ENCODE assay signal across 24 mouse cellular contexts in the genomic region with DNA sequence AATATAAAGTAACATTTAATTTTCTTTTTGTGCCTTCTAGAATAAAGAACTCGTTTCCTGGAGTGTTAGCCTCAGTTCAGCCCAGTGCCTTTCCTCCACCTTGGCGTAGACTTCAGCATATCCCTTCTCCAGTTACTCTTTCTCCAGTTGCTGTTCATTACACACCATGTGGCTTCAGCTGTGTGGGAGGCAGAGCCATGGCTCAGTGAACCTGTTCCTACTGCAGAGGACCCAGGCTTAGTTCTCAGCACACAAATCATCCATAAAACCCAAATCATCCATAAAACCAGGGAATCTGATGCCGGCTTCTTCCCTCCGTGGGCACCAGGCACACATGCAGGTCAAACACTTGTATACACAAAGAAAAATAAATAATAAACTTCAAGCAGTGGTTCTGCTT. TPM values are rescaled to one million over a fixed set of nuclear protein-coding genes. Genes with fewer than 3 reads are reported as not detected.
DNase-seq lines count a peak whose midpoint lies in the region; ATAC-seq lines count a peak whose summit lies in the region.
"Had no signal": no experiment of that assay in that cellular context is flagged by ENCODE, and none has a peak within 500 bp of the region (broad histone marks: within the 10 kb centered on the region; RNA-seq: fewer than 3 reads in every experiment).

No protein-coding gene starts in this region.

- H3K36me3 ChIP-seq in embryonic facial prominence, embryonic 13.5 days: no peaks in the 10 kb centered on the region
- no peaks in the 10 kb centered on the region for H3K36me3 ChIP-seq in embryonic facial prominence, embryonic 10.5 days (replicated peaks)
- no peaks in the 10 kb centered on the region for H3K36me3 ChIP-seq in kidney, embryonic 15.5 days
- no peaks in the 10 kb centered on the region for H3K36me3 ChIP-seq in lung, embryonic 16.5 days (ENCODE audit: control insufficient read depth, insufficient read depth, low read length)
- H3K36me3 ChIP-seq in intestine, embryonic 16.5 days (ENCODE audit: control insufficient read depth, insufficient read depth, low read length): no peaks in the 10 kb centered on the region
- H3K36me3 ChIP-seq: forebrain, embryonic 10.5 days; G1E; heart, embryonic 10.5 days; hindbrain, embryonic 12.5 days had no signal

- no peaks in the 10 kb centered on the region for H3K9me3 ChIP-seq in embryonic facial prominence, embryonic 13.5 days
- no peaks in the 10 kb centered on the region for H3K9me3 ChIP-seq in embryonic facial prominence, embryonic 10.5 days
- H3K9me3 ChIP-seq in kidney, embryonic 15.5 days (replicated peaks): no peaks in the 10 kb centered on the region
- no peaks in the 10 kb centered on the region for H3K9me3 ChIP-seq in lung, embryonic 16.5 days (ENCODE audit: control insufficient read depth, low read length)
- no peaks in the 10 kb centered on the region for H3K9me3 ChIP-seq in intestine, embryonic 16.5 days (ENCODE audit: control insufficient read depth, low read length)
- H3K9me3 ChIP-seq: forebrain, embryonic 10.5 days; heart, embryonic 10.5 days; hindbrain, embryonic 12.5 days had no signal

- DNase-seq in embryonic facial prominence, embryonic 10.5 days (ENCODE audit: low spot score): no peak
- no peak for DNase-seq in kidney, postnatal 36 days
- no peak for DNase-seq in lung, adult 18-20 months
- DNase-seq: adrenal gland, adult 8-10 months; adrenal gland, postnatal 36 days; B cell, adult 2 months; cerebellum, adult 11-12 months; cerebellum, adult 9-10 months; cerebellum, postnatal 25 days; gastrocnemius, postnatal 36 days; heart, adult 18-20 months; heart, postnatal 10 days; heart, postnatal 4 days had no signal

- 0 out of 2 replicates have a peak overlapping the region, but pooled peaks have one; percentile 2 for H3K27ac ChIP-seq in embryonic facial prominence, embryonic 13.5 days
- H3K27ac ChIP-seq in embryonic facial prominence, embryonic 10.5 days (replicated peaks): no peak overlapping the region
- peak overlapping the region; percentile 20; the same call in 1 of the 2 replicates for H3K27ac ChIP-seq in kidney, embryonic 15.5 days
- peak overlapping the region; percentile 10 for H3K27ac ChIP-seq in lung, embryonic 16.5 days (ENCODE audit: low read length)
- H3K27ac ChIP-seq in intestine, embryonic 16.5 days (ENCODE audit: low read length): peak overlapping the region; percentile 48; the same call in 1 of the 2 replicates
- H3K27ac ChIP-seq: forebrain, embryonic 10.5 days; heart, embryonic 10.5 days; hindbrain, embryonic 12.5 days had no signal

- no peak for ATAC-seq in embryonic facial prominence, embryonic 13.5 days (ENCODE audit: insufficient number of reproducible peaks, insufficient read depth, low FRiP score, low TSS enrichment, low read depth)
- peak; percentile 87 for ATAC-seq in kidney, embryonic 15.5 days (replicated peaks; ENCODE audit: low FRiP score)
- no peak for ATAC-seq in lung, embryonic 16.5 days (ENCODE audit: low read depth)
- ATAC-seq in intestine, embryonic 16.5 days: no peak
- ATAC-seq: CD4-positive, CD25-positive, alpha-beta regulatory T cell, adult 4 months; forebrain, embryonic 14.5 days had no signal

- H3K9ac ChIP-seq in embryonic facial prominence, embryonic 13.5 days: no peak overlapping the region
- H3K9ac ChIP-seq in kidney, embryonic 15.5 days: no peak overlapping the region
- no peak overlapping the region for H3K9ac ChIP-seq in lung, embryonic 16.5 days (ENCODE audit: low read length)
- no peak overlapping the region for H3K9ac ChIP-seq in intestine, embryonic 16.5 days (ENCODE audit: low read depth, low read length)
- H3K9ac ChIP-seq: hindbrain, embryonic 12.5 days had no signal

- H3K4me3 ChIP-seq in embryonic facial prominence, embryonic 13.5 days: no peak overlapping the region
- no peak overlapping the region for H3K4me3 ChIP-seq in embryonic facial prominence, embryonic 10.5 days
- H3K4me3 ChIP-seq in kidney, embryonic 15.5 days (replicated peaks): no peak overlapping the region
- no peak overlapping the region for H3K4me3 ChIP-seq in lung, embryonic 16.5 days (ENCODE audit: low read length)
- no peak overlapping the region for H3K4me3 ChIP-seq in intestine, embryonic 16.5 days (ENCODE audit: low read length)
- H3K4me3 ChIP-seq: erythroblast, embryonic 14.5 days; forebrain, embryonic 10.5 days; heart, embryonic 10.5 days; hindbrain, embryonic 12.5 days had no signal

- no peaks in the 10 kb centered on the region for H3K27me3 ChIP-seq in embryonic facial prominence, embryonic 13.5 days
- no peaks in the 10 kb centered on the region for H3K27me3 ChIP-seq in embryonic facial prominence, embryonic 10.5 days (replicated peaks; ENCODE audit: low read depth, poor library complexity, severe bottlenecking)
- H3K27me3 ChIP-seq in kidney, embryonic 15.5 days: no peaks in the 10 kb centered on the region
- H3K27me3 ChIP-seq in lung, embryonic 16.5 days (ENCODE audit: control insufficient read depth, insufficient read depth, low read depth, low read length): no peaks in the 10 kb centered on the region
- no peaks in the 10 kb centered on the region for H3K27me3 ChIP-seq in intestine, embryonic 16.5 days (replicated peaks; ENCODE audit: control insufficient read depth, insufficient read depth, low read length)
- H3K27me3 ChIP-seq: hindbrain, embryonic 12.5 days had no signal

- 76% methylated on average over 4 of the region's 4 CpGs for WGBS in embryonic facial prominence, embryonic 13.5 days
- WGBS in embryonic facial prominence, embryonic 10.5 days: 89% methylated on average over 4 of the region's 4 CpGs
- WGBS in kidney, embryonic 15.5 days: 48% methylated on average over 4 of the region's 4 CpGs
- 75% methylated on average over 4 of the region's 4 CpGs for WGBS in lung, embryonic 16.5 days
- WGBS in intestine, embryonic 16.5 days: 77% methylated on average over 4 of the region's 4 CpGs

- H3K4me2 ChIP-seq in embryonic facial prominence, embryonic 13.5 days: no peak overlapping the region
- no peak overlapping the region for H3K4me2 ChIP-seq in kidney, embryonic 15.5 days
- no peak overlapping the region for H3K4me2 ChIP-seq in lung, embryonic 16.5 days (ENCODE audit: low read depth, low read length)
- H3K4me2 ChIP-seq in intestine, embryonic 16.5 days (ENCODE audit: low read depth, low read length): no peak overlapping the region
- H3K4me2 ChIP-seq: hindbrain, embryonic 12.5 days had no signal

- peaks cover 9% of the 10 kb centered on the region for H3K4me1 ChIP-seq in embryonic facial prominence, embryonic 13.5 days
- 0 out of 2 replicates have a peak, but pooled peaks cover 4% of the 10 kb centered on the region for H3K4me1 ChIP-seq in embryonic facial prominence, embryonic 10.5 days
- H3K4me1 ChIP-seq in kidney, embryonic 15.5 days: peaks cover 9% of the 10 kb centered on the region
- peaks cover 12% of the 10 kb centered on the region for H3K4me1 ChIP-seq in lung, embryonic 16.5 days (replicated peaks; ENCODE audit: control insufficient read depth, insufficient read depth, low read length)
- no peaks in the 10 kb centered on the region for H3K4me1 ChIP-seq in intestine, embryonic 16.5 days (ENCODE audit: control insufficient read depth, insufficient read depth, low read length)
- H3K4me1 ChIP-seq: forebrain, embryonic 10.5 days; hindbrain, embryonic 12.5 days had no signal

RNA-seq across cellular contexts. Expression of a gene that starts 22.8 kb away (rescaled TPM):
- polyA plus RNA-seq in embryonic facial prominence, embryonic 13.5 days (2015; fragmentation: Nextera tagmentation; extraction: Ambion mirVana): 11.0 and 14.1 TPM in 2 replicates
- polyA plus RNA-seq in embryonic facial prominence, embryonic 10.5 days (2016; fragmentation: Nextera tagmentation; extraction: Ambion mirVana): 3.2 and 3.3 TPM in 2 replicates
- 3.9 and 4.7 TPM in 2 replicates for polyA plus RNA-seq in kidney, embryonic 15.5 days (2015; fragmentation: Nextera tagmentation; extraction: Ambion mirVana)
- polyA plus RNA-seq in lung, embryonic 16.5 days (2015; fragmentation: Nextera tagmentation; extraction: Ambion mirVana): 13.4 and 13.8 TPM in 2 replicates
- polyA plus RNA-seq in intestine, embryonic 16.5 days (2015; fragmentation: Nextera tagmentation; extraction: Ambion mirVana): 5.2 and 5.5 TPM in 2 replicates
- polyA plus RNA-seq: G1E had no signal
